Mouse (Mus musculus): ENCODE measurements around the gene Il10rb.

DNA sequence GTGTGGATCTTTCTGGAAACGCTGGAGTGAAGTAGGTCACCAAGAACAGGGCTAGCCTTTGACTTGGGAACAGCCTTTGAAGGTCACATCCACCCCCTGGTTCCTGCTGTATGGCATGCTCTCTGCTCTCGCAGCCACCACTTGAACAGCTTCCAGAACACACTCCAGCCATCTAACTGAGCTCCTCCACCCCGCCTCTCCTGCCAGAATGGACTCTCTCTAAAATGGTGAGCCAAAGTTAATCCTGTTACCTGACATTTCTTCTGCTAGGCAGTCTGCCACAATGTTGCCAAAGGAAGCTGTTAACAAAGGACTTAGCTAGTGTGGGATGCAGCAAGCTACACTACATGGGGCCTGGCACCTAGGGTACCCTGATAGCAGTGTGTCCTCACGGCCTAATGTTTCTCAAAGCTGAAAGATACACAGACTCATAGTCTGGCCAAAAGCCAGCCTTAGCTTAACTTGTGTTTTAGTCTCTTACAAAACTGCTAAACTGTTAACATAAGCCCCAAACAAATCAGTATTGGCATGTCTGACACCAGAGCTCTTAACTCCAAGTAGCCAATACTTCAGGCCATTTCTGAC is 11.0 kb upstream of the Il10rb start:
- TF ChIP-seq GATA1 (IDR thresholded peaks at IDR 0.05; ENCODE audit: borderline replicate concordance, low read length) = no peak
- TF ChIP-seq CTCF (IDR thresholded peaks at IDR 0.05; ENCODE audit: low read depth, low read length) = no peak
- TF ChIP-seq POLR2AphosphoS5 (IDR thresholded peaks at IDR 0.05; ENCODE audit: insufficient replicate concordance, low read depth, low read length) = no peak
- no peak for TF ChIP-seq TAL1 (conservative IDR thresholded peaks at IDR 0.05; ENCODE audit: low read depth, low read length)

Measured in G1E (cell line).